Mouse (Mus musculus): ENCODE data around the gene Gart. TPM values are rescaled to one million over a fixed set of nuclear protein-coding genes. Genes with fewer than 3 reads are reported as not detected.
A peak's percentile ranks its signal among the peaks of the same experiment; 100 is the strongest.

Gene Gart
- total and polyA plus RNA-seq, 3 experiments: 94.0 to 509 (median 417) TPM

DNA sequence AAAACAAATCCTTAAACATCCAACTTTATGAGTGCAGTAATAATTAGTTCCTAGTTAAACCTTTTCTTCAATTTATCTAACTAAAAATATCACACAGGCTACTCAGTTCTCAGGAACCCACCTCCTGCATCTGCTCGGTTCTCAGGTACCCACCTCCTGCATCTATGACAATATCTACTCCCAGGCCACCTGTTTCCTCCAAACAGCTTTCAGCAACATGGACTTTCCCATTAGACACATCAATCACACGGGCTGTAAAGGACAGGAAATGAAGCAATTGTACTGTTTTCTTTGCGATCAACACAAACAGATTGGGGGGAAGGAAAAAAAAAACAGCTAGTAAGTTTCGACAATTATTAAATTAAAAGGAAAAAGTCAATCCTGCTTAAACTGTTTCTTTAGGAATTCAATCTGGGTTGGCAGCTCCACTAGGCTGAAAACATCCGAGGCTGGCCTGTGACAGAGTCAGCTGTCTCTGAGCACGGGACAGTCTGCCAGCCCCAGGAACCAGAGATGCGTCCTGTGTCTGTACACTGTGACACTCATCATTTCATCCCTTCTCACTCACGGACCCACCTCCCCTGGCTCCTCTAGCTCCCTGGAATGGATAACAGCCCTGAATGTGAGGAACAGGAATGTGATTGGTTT lies 48.5 kb upstream of the Gart start:
- H3K79me2 ChIP-seq (ENCODE audit: control insufficient read depth, insufficient read depth, low read length, poor library complexity): no peaks in the 10 kb centered on the region
- H3K4me1 ChIP-seq (ENCODE audit: control insufficient read depth in 1 of 2, insufficient read depth in 2 of 2, low read length in 2 of 2): 0 out of 4 replicates have a peak, but pooled peaks cover 0 to 3% of the 10 kb centered on the region in 2 experiments
- no peak overlapping the region for H3K27ac ChIP-seq (ENCODE audit: control insufficient read depth, low read depth, low read length)
- H3K4me3 ChIP-seq (ENCODE audit: control insufficient read depth in 1 of 2, insufficient read depth in 1 of 2, low read depth in 2 of 2, low read length in 2 of 2): no peak overlapping the region
- no peaks in the 10 kb centered on the region for H3K9me3 ChIP-seq (replicated peaks; ENCODE audit: insufficient read depth, low read length)
- peaks cover 2 to 15% of the 10 kb centered on the region in 2 experiments for H3K36me3 ChIP-seq (ENCODE audit: control insufficient read depth in 1 of 2, insufficient read depth in 2 of 2, low read length in 2 of 2)
- TF ChIP-seq TCF12 (IDR thresholded peaks at IDR 0.05; ENCODE audit: low read depth, low read length): no peak
- no peak for TF ChIP-seq ELF1 (IDR thresholded peaks at IDR 0.05; ENCODE audit: low read depth, low read length)
- TF ChIP-seq MXI1 (IDR thresholded peaks at IDR 0.05; ENCODE audit: low read depth, low read length): no peak
- H3K27me3 ChIP-seq (ENCODE audit: control insufficient read depth in 1 of 2, insufficient read depth in 2 of 2, low read length in 2 of 2): no peaks in the 10 kb centered on the region
- DNase-seq (ENCODE audit: low read depth, low spot score): no peak
- no peak overlapping the region for H3K9ac ChIP-seq (ENCODE audit: control insufficient read depth, low read depth, low read length, poor library complexity, severe bottlenecking)

DNA sequence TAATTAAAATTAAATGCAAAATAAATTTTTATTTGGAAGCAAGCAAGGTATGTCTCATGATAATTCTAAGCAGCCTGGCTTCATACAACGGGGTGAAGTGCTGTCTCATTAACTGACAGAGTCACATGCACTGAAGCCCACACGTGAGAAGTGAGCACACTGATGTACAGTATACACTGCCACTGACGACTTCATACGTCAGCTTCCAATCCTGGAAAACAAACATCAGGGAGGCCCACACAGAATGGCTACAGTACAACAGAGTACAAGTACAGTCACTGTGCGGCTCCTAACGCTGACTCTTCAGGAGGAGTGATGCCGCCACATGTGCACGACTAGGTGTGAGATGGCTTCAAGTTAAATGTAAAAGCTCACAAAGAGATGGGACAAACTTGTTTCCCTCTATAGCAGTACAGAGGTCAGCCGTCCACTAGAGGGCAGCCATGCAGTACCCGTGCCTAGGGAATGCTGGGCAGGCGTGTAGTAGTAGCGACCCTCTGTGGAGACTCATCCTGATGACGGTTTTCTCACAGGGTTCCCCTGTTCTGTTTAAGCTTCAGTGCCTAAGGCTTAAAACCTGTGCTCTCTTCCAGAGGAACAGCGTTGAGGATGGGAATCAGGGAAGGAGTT lies 47.8 kb upstream of the Gart start:
- Histone ChIP-seq H3K9ac (ENCODE audit: control insufficient read depth, low read depth, low read length, poor library complexity, severe bottlenecking) (no peak overlapping the region), H3K79me2 (ENCODE audit: control insufficient read depth, insufficient read depth, low read length, poor library complexity) (peaks cover 3% of the 10 kb centered on the region; the same call in 1 of the 2 replicates), H3K4me1 (ENCODE audit: control insufficient read depth in 1 of 2, insufficient read depth in 2 of 2, low read length in 2 of 2) (peaks cover 3% of the 10 kb centered on the region in 2 experiments; a peak in 1 of 4 replicates), H3K27ac (ENCODE audit: control insufficient read depth, low read depth, low read length) (no peak overlapping the region), H3K9me3 (replicated peaks; ENCODE audit: insufficient read depth, low read length) (no peaks in the 10 kb centered on the region), H3K4me3 (ENCODE audit: control insufficient read depth in 1 of 2, insufficient read depth in 1 of 2, low read depth in 2 of 2, low read length in 2 of 2) (no peak overlapping the region), H3K36me3 (ENCODE audit: control insufficient read depth in 1 of 2, insufficient read depth in 2 of 2, low read length in 2 of 2) (peaks cover 8 to 15% of the 10 kb centered on the region in 2 experiments), H3K27me3 (ENCODE audit: control insufficient read depth in 1 of 2, insufficient read depth in 2 of 2, low read length in 2 of 2) (no peaks in the 10 kb centered on the region)
- TF ChIP-seq CTCF (IDR thresholded peaks at IDR 0.05 in 2 of 3, conservative IDR thresholded peaks at IDR 0.05 in 1 of 3; ENCODE audit: control insufficient read depth in 1 of 3, insufficient read depth in 1 of 3, low read depth in 2 of 3, low read length in 3 of 3, poor library complexity in 1 of 3, severe bottlenecking in 1 of 3): peak; percentile 74 to 96 (median 86)
- TF ChIP-seq RAD21 (IDR thresholded peaks at IDR 0.05; ENCODE audit: low read depth, low read length): peak; percentile 75
- TF ChIP-seq ZMIZ1 (IDR thresholded peaks at IDR 0.05; ENCODE audit: low read depth, low read length): no peak
- TF ChIP-seq UBTF (IDR thresholded peaks at IDR 0.05; ENCODE audit: borderline replicate concordance, insufficient read depth, low read depth, low read length): no peak
- 0 out of 2 replicates have a peak, but pooled peaks have one; percentile 21 for TF ChIP-seq HCFC1 (IDR thresholded peaks at IDR 0.05; ENCODE audit: low read depth, low read length)
- peak; percentile 38; the same call in 1 of the 2 replicates for TF ChIP-seq ZC3H11A (IDR thresholded peaks at IDR 0.05; ENCODE audit: low read depth, low read length)
- no peak for TF ChIP-seq MYB (IDR thresholded peaks at IDR 0.05; ENCODE audit: low read depth, low read length)
- peak; percentile 75 for TF ChIP-seq SMC3 (IDR thresholded peaks at IDR 0.05; ENCODE audit: low read depth, low read length)
- DNase-seq (ENCODE audit: low read depth, low spot score): peak; percentile 79

DNA sequence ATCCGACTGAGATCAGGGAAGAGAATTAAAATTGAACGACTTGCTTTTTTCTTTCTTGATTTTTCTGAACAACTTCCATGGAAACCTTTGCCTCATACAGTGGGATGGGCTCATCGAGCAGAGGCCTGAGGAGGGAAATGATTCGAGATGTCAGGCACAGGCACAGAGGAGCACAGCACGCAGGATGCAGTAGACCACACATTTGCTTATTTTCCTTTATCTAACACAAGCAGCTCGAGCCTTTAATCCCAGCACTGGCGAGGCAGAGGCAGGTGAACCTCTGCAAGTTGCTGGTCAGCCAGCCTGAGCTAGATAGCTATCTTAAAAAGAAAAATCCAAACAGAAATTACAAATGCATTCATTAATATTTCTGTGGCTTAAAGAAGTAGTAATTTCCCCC lies 43.0 kb upstream of the Gart start:
- Histone ChIP-seq H3K4me3 (ENCODE audit: control insufficient read depth in 1 of 2, insufficient read depth in 1 of 2, low read depth in 2 of 2, low read length in 2 of 2) (peak overlapping the region in 1 of 2 experiments; percentile 35; a peak in 3 of 4 replicates), H3K36me3 (ENCODE audit: control insufficient read depth in 1 of 2, insufficient read depth in 2 of 2, low read length in 2 of 2) (peaks cover 8 to 21% of the 10 kb centered on the region in 2 experiments), H3K9ac (ENCODE audit: control insufficient read depth, low read depth, low read length, poor library complexity, severe bottlenecking) (peak overlapping the region; percentile 99), H3K79me2 (ENCODE audit: control insufficient read depth, insufficient read depth, low read length, poor library complexity) (peaks cover 20% of the 10 kb centered on the region), H3K4me1 (ENCODE audit: control insufficient read depth in 1 of 2, insufficient read depth in 2 of 2, low read length in 2 of 2) (peaks cover 6 to 12% of the 10 kb centered on the region in 2 experiments; a peak in 3 of 4 replicates), H3K27me3 (ENCODE audit: control insufficient read depth in 1 of 2, insufficient read depth in 2 of 2, low read length in 2 of 2) (no peaks in the 10 kb centered on the region), H3K9me3 (replicated peaks; ENCODE audit: insufficient read depth, low read length) (no peaks in the 10 kb centered on the region), H3K27ac (ENCODE audit: control insufficient read depth, low read depth, low read length) (peak overlapping the region; percentile 43)
- peak; percentile 67 for DNase-seq (ENCODE audit: low read depth, low spot score)
- TF ChIP-seq TCF12 (IDR thresholded peaks at IDR 0.05; ENCODE audit: low read depth, low read length): peak; percentile 41; the same call in 1 of the 2 replicates
- no peak for TF ChIP-seq POLR2A (IDR thresholded peaks at IDR 0.05; ENCODE audit: control insufficient read depth in 1 of 2, insufficient read depth in 1 of 2, low read depth in 1 of 2, low read length in 2 of 2, poor library complexity in 1 of 2)
- TF ChIP-seq E2F4 (IDR thresholded peaks at IDR 0.05; ENCODE audit: borderline replicate concordance, low read depth, low read length): no peak
- TF ChIP-seq ETS1 (IDR thresholded peaks at IDR 0.05; ENCODE audit: low read depth, low read length): 0 out of 2 replicates have a peak, but pooled peaks have one; percentile 21
- TF ChIP-seq GATA1 (IDR thresholded peaks at IDR 0.05; ENCODE audit: low read depth, low read length): peak; percentile 64
- no peak for TF ChIP-seq RAD21 (IDR thresholded peaks at IDR 0.05; ENCODE audit: low read depth, low read length)
- TF ChIP-seq TAL1 (IDR thresholded peaks at IDR 0.05; ENCODE audit: low read length): peak; percentile 80
- no peak for TF ChIP-seq MYC (IDR thresholded peaks at IDR 0.05; ENCODE audit: low read depth, low read length)
- no peak; the same call in 1 of the 2 replicates for TF ChIP-seq RCOR1 (IDR thresholded peaks at IDR 0.05; ENCODE audit: low read depth, low read length)
- TF ChIP-seq ELF1 (IDR thresholded peaks at IDR 0.05; ENCODE audit: low read depth, low read length): no peak
- no peak for TF ChIP-seq POLR2AphosphoS5 (IDR thresholded peaks at IDR 0.05; ENCODE audit: borderline replicate concordance, low read depth, low read length)
- TF ChIP-seq EP300 (IDR thresholded peaks at IDR 0.05; ENCODE audit: low read depth in 1 of 2, low read length in 2 of 2): peak in 1 of 2 experiments; percentile 49; a peak in 2 of 4 replicates
- TF ChIP-seq HCFC1 (IDR thresholded peaks at IDR 0.05; ENCODE audit: low read depth, low read length): no peak
- no peak for TF ChIP-seq MAFK (IDR thresholded peaks at IDR 0.05; ENCODE audit: borderline replicate concordance, low read depth, low read length)
